Mouse (Mus musculus) midbrain, embryonic 15.5 days (tissue): ENCODE data around the gene Best2. TPM values are rescaled to one million over a fixed set of nuclear protein-coding genes. Genes with fewer than 3 reads are reported as not detected.

Source experiments
- ATAC-seq: fragments of 200-750 bp; cut with Nextera tagmentation; replicated peaks from 2 replicates; pipeline ENCODE4 v1.8.0; 2017; ENCODE audit warnings: moderate TSS enrichment
- H3K27ac ChIP-seq: fragments of 300-500 bp; sonication (generic); 2 replicates; pipeline ENCODE4 v1.5.1; 2015; ENCODE audit warnings: mild to moderate bottlenecking, inconsistent platforms
- H3K27me3 ChIP-seq: fragments of 300-500 bp; sonication (generic); replicated peaks from 2 replicates; pipeline ENCODE4 v1.6.1; 2015; ENCODE audit warnings: inconsistent platforms
- H3K36me3 ChIP-seq: fragments of 300-500 bp; sonication (generic); replicated peaks from 2 replicates; pipeline ENCODE4 v1.6.1; 2015; ENCODE audit warnings: inconsistent platforms
- H3K4me1 ChIP-seq: fragments of 300-500 bp; sonication (generic); 2 replicates; pipeline ENCODE4 v1.6.1; 2015; ENCODE audit warnings: inconsistent platforms
- H3K4me2 ChIP-seq: fragments of 300-500 bp; sonication (generic); 2 replicates; pipeline ENCODE4 v1.6.1; 2015; ENCODE audit warnings: inconsistent platforms, mild to moderate bottlenecking, moderate library complexity
- H3K4me3 ChIP-seq: fragments of 300-500 bp; sonication (generic); 2 replicates; pipeline ENCODE4 v1.5.1; 2015; ENCODE audit warnings: mild to moderate bottlenecking, inconsistent platforms
- H3K9ac ChIP-seq: fragments of 300-500 bp; sonication (generic); 2 replicates; pipeline ENCODE4 v1.6.1; 2015; ENCODE audit warnings: mild to moderate bottlenecking, inconsistent platforms
- H3K9me3 ChIP-seq: fragments of 300-500 bp; sonication (generic); 2 replicates; pipeline ENCODE4 v1.6.1; 2016; ENCODE audit warnings: inconsistent platforms
- WGBS: fragments of 180-500 bp; shearing (Covaris S2); methylation state at CpG from one replicate; pipeline ENCODE4 v1.1.7; 2015; ENCODE audit warnings: mixed read lengths; 5-methylcytosine and 5-hydroxymethylcytosine counted together
- polyA plus RNA-seq: library from polyadenylated mRNA; unstranded; fragments of >200 nt; fragmentation: Nextera tagmentation; extraction: Ambion mirVana; gene quantifications from 2 replicates; pipeline ENCODE4 v1.2.1, GENCODE M21; 2015

The Best2 gene
- polyA plus RNA-seq, 1 experiment from 2014 or later, result not detected

- H3K27ac ChIP-seq, result peak within 1 kb of the TSS; percentile 64
- H3K4me2 ChIP-seq, result peak within 1 kb of the TSS; percentile 100
- H3K9ac ChIP-seq, result peak within 1 kb of the TSS; percentile 63
- peaks cover 4% of the 10 kb centered on the region; the same call in 1 of the 2 replicates for H3K36me3 ChIP-seq
- H3K4me1 ChIP-seq, result peaks cover 64% of the 10 kb centered on the region
- H3K27me3 ChIP-seq, result peaks cover 18% of the 10 kb centered on the region
- H3K4me3 ChIP-seq, result peak within 1 kb of the TSS; percentile 55
- H3K9me3 ChIP-seq, result no peaks in the 10 kb centered on the region
- peak; percentile 41 for ATAC-seq
- WGBS, result under 1% methylated on average over 63 of the region's 63 CpGs
Measured at GRCm38 (mm10) chr8:84978248-84978940, 35.9 kb downstream of the Best2 start, which contains the start of gene Junb. Gene Junb, minus strand, starts transcription at chr8:84978718.

GRCm38 (mm10) chr8:84977435-84978247 lies 36.7 kb downstream of the Best2 start:
- under 1% methylated on average over 70 of the region's 70 CpGs for whole genome bisulfite sequencing
- Histone ChIP-seq H3K9ac (peak overlapping the region; percentile 63), H3K4me1 (peaks cover 64% of the 10 kb centered on the region), H3K27me3 (peaks cover 18% of the 10 kb centered on the region), H3K36me3 (peaks cover 10% of the 10 kb centered on the region), H3K27ac (no peak overlapping the region; the same call in 1 of the 2 replicates), H3K9me3 (no peaks in the 10 kb centered on the region), H3K4me2 (peak overlapping the region; percentile 100), H3K4me3 (peak overlapping the region; percentile 55)
- no peak for ATAC-seq

- H3K27me3 ChIP-seq, result peaks cover 13% of the 10 kb centered on the region
- peak overlapping the region; percentile 55 for H3K4me3 ChIP-seq
- ATAC-seq, result no peak
- peaks cover 67% of the 10 kb centered on the region for H3K4me1 ChIP-seq
- peak overlapping the region; percentile 100 for H3K4me2 ChIP-seq
- H3K27ac ChIP-seq, result no peak overlapping the region
- H3K9ac ChIP-seq, result peak overlapping the region; percentile 63
- H3K36me3 ChIP-seq, result peaks cover 17% of the 10 kb centered on the region
- no peaks in the 10 kb centered on the region for H3K9me3 ChIP-seq
- 3% methylated on average over 25 of the region's 25 CpGs for WGBS
Measured at GRCm38 (mm10) chr8:84976763-84977434, 37.4 kb downstream of the Best2 start.

GRCm38 (mm10) chr8:84976031-84976762 lies 38.1 kb downstream of the Best2 start:
- H3K36me3 ChIP-seq, result peaks cover 22% of the 10 kb centered on the region
- H3K27ac ChIP-seq, result peak overlapping the region; percentile 22
- H3K4me1 ChIP-seq, result peaks cover 73% of the 10 kb centered on the region
- H3K4me2 ChIP-seq, result peak overlapping the region; percentile 100
- H3K27me3 ChIP-seq, result peaks cover 13% of the 10 kb centered on the region
- WGBS, result 1% methylated on average over 61 of the region's 61 CpGs
- peak overlapping the region; percentile 55 for H3K4me3 ChIP-seq
- no peaks in the 10 kb centered on the region for H3K9me3 ChIP-seq
- ATAC-seq, result peak; percentile 75
- H3K9ac ChIP-seq, result peak overlapping the region; percentile 35; the same call in 1 of the 2 replicates

GRCm38 (mm10) chr8:84975434-84975833 lies 38.9 kb downstream of the Best2 start:
- no peak overlapping the region for H3K9ac ChIP-seq
- no peak for ATAC-seq
- no peak overlapping the region for H3K27ac ChIP-seq
- no peak overlapping the region for H3K4me3 ChIP-seq
- peaks cover 22% of the 10 kb centered on the region for H3K36me3 ChIP-seq
- H3K27me3 ChIP-seq, result peaks cover 13% of the 10 kb centered on the region
- 31% methylated on average over 7 of the region's 7 CpGs for WGBS
- peaks cover 74% of the 10 kb centered on the region for H3K4me1 ChIP-seq
- no peaks in the 10 kb centered on the region for H3K9me3 ChIP-seq
- H3K4me2 ChIP-seq, result no peak overlapping the region

GRCm38 (mm10) chr8:84974543-84975142 lies 39.7 kb downstream of the Best2 start:
- Histone ChIP-seq H3K36me3 (peaks cover 22% of the 10 kb centered on the region), H3K4me2 (no peak overlapping the region), H3K4me3 (no peak overlapping the region), H3K4me1 (peaks cover 68% of the 10 kb centered on the region), H3K27me3 (peaks cover 13% of the 10 kb centered on the region), H3K27ac (no peak overlapping the region), H3K9me3 (no peaks in the 10 kb centered on the region), H3K9ac (no peak overlapping the region)
- no peak for ATAC-seq
- WGBS, result 86% methylated on average over 8 of the region's 8 CpGs

- Histone ChIP-seq H3K36me3 (peaks cover 22% of the 10 kb centered on the region), H3K9ac (no peak overlapping the region), H3K27me3 (peaks cover 13% of the 10 kb centered on the region), H3K9me3 (no peaks in the 10 kb centered on the region), H3K27ac (no peak overlapping the region), H3K4me3 (no peak overlapping the region), H3K4me2 (no peak overlapping the region), H3K4me1 (peaks cover 61% of the 10 kb centered on the region)
- WGBS, result 62% methylated on average over 4 of the region's 4 CpGs
- no peak for ATAC-seq
Measured at GRCm38 (mm10) chr8:84973803-84974542, 40.4 kb downstream of the Best2 start.

GRCm38 (mm10) chr8:84973079-84973478 lies 41.3 kb downstream of the Best2 start:
- Histone ChIP-seq H3K4me1 (peaks cover 61% of the 10 kb centered on the region), H3K36me3 (peaks cover 22% of the 10 kb centered on the region), H3K4me3 (no peak overlapping the region), H3K4me2 (no peak overlapping the region), H3K27me3 (peaks cover 12% of the 10 kb centered on the region), H3K9ac (no peak overlapping the region), H3K9me3 (no peaks in the 10 kb centered on the region), H3K27ac (no peak overlapping the region)
- ATAC-seq, result no peak
- 85% methylated on average over 1 of the region's 1 CpGs for WGBS

GRCm38 (mm10) chr8:84970913-84971312 lies 43.4 kb downstream of the Best2 start:
- H3K9me3 ChIP-seq, result no peaks in the 10 kb centered on the region
- peak overlapping the region; percentile 84 for H3K9ac ChIP-seq
- no peaks in the 10 kb centered on the region for H3K27me3 ChIP-seq
- 53% methylated on average over 5 of the region's 5 CpGs for WGBS
- H3K4me2 ChIP-seq, result peak overlapping the region; percentile 94
- ATAC-seq, result no peak
- peak overlapping the region; percentile 71 for H3K4me3 ChIP-seq
- peaks cover 22% of the 10 kb centered on the region for H3K36me3 ChIP-seq
- H3K4me1 ChIP-seq, result peaks cover 54% of the 10 kb centered on the region
- H3K27ac ChIP-seq, result peak overlapping the region; percentile 78

- Histone ChIP-seq H3K27me3 (no peaks in the 10 kb centered on the region), H3K9ac (peak overlapping the region; percentile 84), H3K4me2 (peak overlapping the region; percentile 94), H3K9me3 (no peaks in the 10 kb centered on the region), H3K4me1 (peaks cover 52% of the 10 kb centered on the region), H3K4me3 (peak overlapping the region; percentile 71), H3K27ac (peak overlapping the region; percentile 78), H3K36me3 (peaks cover 22% of the 10 kb centered on the region)
- WGBS, result 6% methylated on average over 21 of the region's 21 CpGs
- ATAC-seq, result no peak
Measured at GRCm38 (mm10) chr8:84970135-84970790, 44.1 kb downstream of the Best2 start.
